Mouse (Mus musculus): Measurements from ENCODE around the gene Prr5l. TPM values are rescaled to one million over a fixed set of nuclear protein-coding genes. Genes with fewer than 3 reads are reported as not detected.
"Not testable (repeated sequence)": the region's sequence is repeated elsewhere in the genome, so short reads cannot be mapped to it uniquely, and the experiment has no call there.

Gene Prr5l
- polyA plus RNA-seq, 1 experiment from 2014 or later, result 6.3 TPM

GRCm38 (mm10) chr2:101751236-101751922 is 131.4 kb downstream of the Prr5l start:
- Histone ChIP-seq H3K36me3 (ENCODE audit: control insufficient read depth, insufficient read depth, low read length) (no peaks in the 10 kb centered on the region), H3K9me3 (ENCODE audit: control insufficient read depth, low read length) (no peaks in the 10 kb centered on the region), H3K27ac (ENCODE audit: low read depth, low read length) (no peak overlapping the region), H3K9ac (ENCODE audit: low read depth, low read length) (no peak overlapping the region), H3K4me1 (ENCODE audit: control insufficient read depth, insufficient read depth, low read depth, low read length) (peaks cover 7% of the 10 kb centered on the region), H3K27me3 (replicated peaks; ENCODE audit: control insufficient read depth, insufficient read depth, low read length) (no peaks in the 10 kb centered on the region), H3K4me2 (ENCODE audit: low read length) (no peak overlapping the region), H3K4me3 (ENCODE audit: low read length) (no peak overlapping the region)
- 45% methylated on average over 4 of the region's 4 CpGs for WGBS
- ATAC-seq, result no peak

GRCm38 (mm10) chr2:101746537-101746936 is 136.3 kb downstream of the Prr5l start:
- 94% methylated on average over 7 of the region's 7 CpGs for WGBS
- no peaks in the 10 kb centered on the region for H3K9me3 ChIP-seq (ENCODE audit: control insufficient read depth, low read length)
- H3K4me2 ChIP-seq (ENCODE audit: low read length), result no peak overlapping the region
- no peak for ATAC-seq
- H3K27ac ChIP-seq (ENCODE audit: low read depth, low read length), result no peak overlapping the region
- H3K4me3 ChIP-seq (ENCODE audit: low read length), result no peak overlapping the region
- no peaks in the 10 kb centered on the region for H3K4me1 ChIP-seq (ENCODE audit: control insufficient read depth, insufficient read depth, low read depth, low read length)
- no peaks in the 10 kb centered on the region for H3K36me3 ChIP-seq (ENCODE audit: control insufficient read depth, insufficient read depth, low read length)
- no peak overlapping the region for H3K9ac ChIP-seq (ENCODE audit: low read depth, low read length)
- no peaks in the 10 kb centered on the region for H3K27me3 ChIP-seq (replicated peaks; ENCODE audit: control insufficient read depth, insufficient read depth, low read length)

- not testable (repeated sequence) for H3K9ac ChIP-seq (ENCODE audit: low read depth, low read length); H3K27ac ChIP-seq (ENCODE audit: low read depth, low read length); H3K4me3 ChIP-seq (ENCODE audit: low read length); H3K27me3 ChIP-seq (replicated peaks; ENCODE audit: control insufficient read depth, insufficient read depth, low read length); H3K9me3 ChIP-seq (ENCODE audit: control insufficient read depth, low read length); H3K36me3 ChIP-seq (ENCODE audit: control insufficient read depth, insufficient read depth, low read length); H3K4me1 ChIP-seq (ENCODE audit: control insufficient read depth, insufficient read depth, low read depth, low read length); ATAC-seq; H3K4me2 ChIP-seq (ENCODE audit: low read length)
- 91% methylated on average over 2 of the region's 2 CpGs for WGBS
Measured at GRCm38 (mm10) chr2:101745656-101746055, 137.2 kb downstream of the Prr5l start.

GRCm38 (mm10) chr2:101742072-101742860 is 140.6 kb downstream of the Prr5l start:
- Histone ChIP-seq H3K4me3 (ENCODE audit: low read length) (no peak overlapping the region), H3K36me3 (ENCODE audit: control insufficient read depth, insufficient read depth, low read length) (no peaks in the 10 kb centered on the region), H3K27ac (ENCODE audit: low read depth, low read length) (no peak overlapping the region), H3K9ac (ENCODE audit: low read depth, low read length) (no peak overlapping the region), H3K9me3 (ENCODE audit: control insufficient read depth, low read length) (no peaks in the 10 kb centered on the region), H3K4me1 (ENCODE audit: control insufficient read depth, insufficient read depth, low read depth, low read length) (no peaks in the 10 kb centered on the region), H3K27me3 (replicated peaks; ENCODE audit: control insufficient read depth, insufficient read depth, low read length) (no peaks in the 10 kb centered on the region), H3K4me2 (ENCODE audit: low read length) (no peak overlapping the region)
- ATAC-seq, result no peak
- 85% methylated on average over 7 of the region's 7 CpGs for WGBS

GRCm38 (mm10) chr2:101741653-101742052 is 141.2 kb downstream of the Prr5l start:
- Histone ChIP-seq H3K9me3 (ENCODE audit: control insufficient read depth, low read length) (no peaks in the 10 kb centered on the region), H3K9ac (ENCODE audit: low read depth, low read length) (no peak overlapping the region), H3K27ac (ENCODE audit: low read depth, low read length) (no peak overlapping the region), H3K36me3 (ENCODE audit: control insufficient read depth, insufficient read depth, low read length) (no peaks in the 10 kb centered on the region), H3K27me3 (replicated peaks; ENCODE audit: control insufficient read depth, insufficient read depth, low read length) (no peaks in the 10 kb centered on the region), H3K4me3 (ENCODE audit: low read length) (no peak overlapping the region), H3K4me2 (ENCODE audit: low read length) (no peak overlapping the region), H3K4me1 (ENCODE audit: control insufficient read depth, insufficient read depth, low read depth, low read length) (no peaks in the 10 kb centered on the region)
- 0 out of 2 replicates have a peak, but pooled peaks have one; percentile 17 for ATAC-seq
- 83% methylated on average over 8 of the region's 8 CpGs for WGBS

GRCm38 (mm10) chr2:101739914-101740313 is 142.9 kb downstream of the Prr5l start:
- no peak for ATAC-seq
- 84% methylated on average over 5 of the region's 5 CpGs for WGBS
- H3K4me2 ChIP-seq (ENCODE audit: low read length), result no peak overlapping the region
- no peaks in the 10 kb centered on the region for H3K9me3 ChIP-seq (ENCODE audit: control insufficient read depth, low read length)
- H3K4me3 ChIP-seq (ENCODE audit: low read length), result no peak overlapping the region
- no peaks in the 10 kb centered on the region for H3K36me3 ChIP-seq (ENCODE audit: control insufficient read depth, insufficient read depth, low read length)
- H3K4me1 ChIP-seq (ENCODE audit: control insufficient read depth, insufficient read depth, low read depth, low read length), result no peaks in the 10 kb centered on the region
- no peaks in the 10 kb centered on the region for H3K27me3 ChIP-seq (replicated peaks; ENCODE audit: control insufficient read depth, insufficient read depth, low read length)
- H3K9ac ChIP-seq (ENCODE audit: low read depth, low read length), result no peak overlapping the region
- no peak overlapping the region for H3K27ac ChIP-seq (ENCODE audit: low read depth, low read length)

GRCm38 (mm10) chr2:101733564-101733963 is 149.3 kb downstream of the Prr5l start:
- no peaks in the 10 kb centered on the region for H3K36me3 ChIP-seq (ENCODE audit: control insufficient read depth, insufficient read depth, low read length)
- ATAC-seq, result no peak
- no peaks in the 10 kb centered on the region for H3K27me3 ChIP-seq (replicated peaks; ENCODE audit: control insufficient read depth, insufficient read depth, low read length)
- no peak overlapping the region for H3K9ac ChIP-seq (ENCODE audit: low read depth, low read length)
- no peak overlapping the region for H3K27ac ChIP-seq (ENCODE audit: low read depth, low read length)
- no peaks in the 10 kb centered on the region for H3K4me1 ChIP-seq (ENCODE audit: control insufficient read depth, insufficient read depth, low read depth, low read length)
- H3K4me2 ChIP-seq (ENCODE audit: low read length), result no peak overlapping the region
- H3K9me3 ChIP-seq (ENCODE audit: control insufficient read depth, low read length), result no peaks in the 10 kb centered on the region
- WGBS, result 80% methylated on average over 3 of the region's 3 CpGs
- no peak overlapping the region for H3K4me3 ChIP-seq (ENCODE audit: low read length)

- no peak for ATAC-seq
- Histone ChIP-seq H3K4me3 (ENCODE audit: low read length) (no peak overlapping the region), H3K36me3 (ENCODE audit: control insufficient read depth, insufficient read depth, low read length) (no peaks in the 10 kb centered on the region), H3K4me1 (ENCODE audit: control insufficient read depth, insufficient read depth, low read depth, low read length) (no peaks in the 10 kb centered on the region), H3K27ac (ENCODE audit: low read depth, low read length) (no peak overlapping the region), H3K9ac (ENCODE audit: low read depth, low read length) (no peak overlapping the region), H3K4me2 (ENCODE audit: low read length) (no peak overlapping the region), H3K9me3 (ENCODE audit: control insufficient read depth, low read length) (no peaks in the 10 kb centered on the region), H3K27me3 (replicated peaks; ENCODE audit: control insufficient read depth, insufficient read depth, low read length) (no peaks in the 10 kb centered on the region)
- whole genome bisulfite sequencing, result 95% methylated on average over 10 of the region's 10 CpGs
Measured at GRCm38 (mm10) chr2:101732777-101733210, 150.0 kb downstream of the Prr5l start.

- Histone ChIP-seq H3K36me3 (ENCODE audit: control insufficient read depth, insufficient read depth, low read length) (no peaks in the 10 kb centered on the region), H3K9me3 (ENCODE audit: control insufficient read depth, low read length) (no peaks in the 10 kb centered on the region), H3K27ac (ENCODE audit: low read depth, low read length) (0 out of 2 replicates have a peak overlapping the region, but pooled peaks have one; percentile 3), H3K9ac (ENCODE audit: low read depth, low read length) (no peak overlapping the region), H3K4me2 (ENCODE audit: low read length) (no peak overlapping the region), H3K4me1 (ENCODE audit: control insufficient read depth, insufficient read depth, low read depth, low read length) (no peaks in the 10 kb centered on the region), H3K27me3 (replicated peaks; ENCODE audit: control insufficient read depth, insufficient read depth, low read length) (no peaks in the 10 kb centered on the region), H3K4me3 (ENCODE audit: low read length) (no peak overlapping the region)
- no peak for ATAC-seq
Measured at GRCm38 (mm10) chr2:101730972-101731371, 151.9 kb downstream of the Prr5l start.

Data from hindbrain, embryonic 16.5 days (tissue).